Mouse (Mus musculus): Measurements from ENCODE around the gene Dnajc7. TPM values are rescaled to one million over a fixed set of nuclear protein-coding genes. Genes with fewer than 3 reads are reported as not detected.
"Not testable (repeated sequence)": the region's sequence is repeated elsewhere in the genome, so short reads cannot be mapped to it uniquely, and the experiment has no call there.

Gene Dnajc7
- polyA plus RNA-seq, 1 experiment = 177 TPM

- H3K4me1 ChIP-seq (ENCODE audit: control insufficient read depth, insufficient read depth, low read length) = peaks cover 18% of the 10 kb centered on the region
- TF ChIP-seq CTCF (IDR thresholded peaks at IDR 0.05; ENCODE audit: borderline replicate concordance, insufficient read depth, low read depth, low read length) (no peak), POLR2A (IDR thresholded peaks at IDR 0.05; ENCODE audit: borderline replicate concordance, insufficient read depth, low read length) (no peak)
- H3K27ac ChIP-seq (ENCODE audit: insufficient read depth, low read length) = peak overlapping the region; percentile 81
- H3K4me3 ChIP-seq (replicated peaks; ENCODE audit: insufficient read depth, low read depth, low read length) = no peak overlapping the region
- DNase-seq = peak in 1 of 2 experiments; percentile 68
- 7% methylated on average over 11 of the region's 11 CpGs for WGBS
- no peaks in the 10 kb centered on the region for H3K27me3 ChIP-seq (ENCODE audit: control insufficient read depth, insufficient read depth, low read length)
Observed at GRCm38 (mm10) chr11:100592346-100593046, 27.5 kb downstream of the Dnajc7 start.

GRCm38 (mm10) chr11:100588462-100588861 lies 31.5 kb downstream of the Dnajc7 start:
- TF ChIP-seq POLR2A (IDR thresholded peaks at IDR 0.05; ENCODE audit: borderline replicate concordance, insufficient read depth, low read length) = no peak
- no peak for TF ChIP-seq CTCF (IDR thresholded peaks at IDR 0.05; ENCODE audit: borderline replicate concordance, insufficient read depth, low read depth, low read length)
- Histone ChIP-seq H3K4me3 (replicated peaks; ENCODE audit: insufficient read depth, low read depth, low read length) (no peak overlapping the region), H3K4me1 (ENCODE audit: control insufficient read depth, insufficient read depth, low read length) (peaks cover 15% of the 10 kb centered on the region), H3K27ac (ENCODE audit: insufficient read depth, low read length) (no peak overlapping the region), H3K27me3 (ENCODE audit: control insufficient read depth, insufficient read depth, low read length) (no peaks in the 10 kb centered on the region)
- DNase-seq = no peak
- WGBS = 97% methylated on average over 2 of the region's 2 CpGs

GRCm38 (mm10) chr11:100585148-100585547 lies 34.8 kb downstream of the Dnajc7 start:
- Histone ChIP-seq H3K27me3 (ENCODE audit: control insufficient read depth, insufficient read depth, low read length) (no peaks in the 10 kb centered on the region), H3K27ac (ENCODE audit: insufficient read depth, low read length) (no peak overlapping the region), H3K4me3 (replicated peaks; ENCODE audit: insufficient read depth, low read depth, low read length) (no peak overlapping the region), H3K4me1 (ENCODE audit: control insufficient read depth, insufficient read depth, low read length) (no peaks in the 10 kb centered on the region)
- WGBS = 84% methylated on average over 3 of the region's 3 CpGs
- TF ChIP-seq POLR2A (IDR thresholded peaks at IDR 0.05; ENCODE audit: borderline replicate concordance, insufficient read depth, low read length) (no peak), CTCF (IDR thresholded peaks at IDR 0.05; ENCODE audit: borderline replicate concordance, insufficient read depth, low read depth, low read length) (no peak)
- no peak for DNase-seq

DNA sequence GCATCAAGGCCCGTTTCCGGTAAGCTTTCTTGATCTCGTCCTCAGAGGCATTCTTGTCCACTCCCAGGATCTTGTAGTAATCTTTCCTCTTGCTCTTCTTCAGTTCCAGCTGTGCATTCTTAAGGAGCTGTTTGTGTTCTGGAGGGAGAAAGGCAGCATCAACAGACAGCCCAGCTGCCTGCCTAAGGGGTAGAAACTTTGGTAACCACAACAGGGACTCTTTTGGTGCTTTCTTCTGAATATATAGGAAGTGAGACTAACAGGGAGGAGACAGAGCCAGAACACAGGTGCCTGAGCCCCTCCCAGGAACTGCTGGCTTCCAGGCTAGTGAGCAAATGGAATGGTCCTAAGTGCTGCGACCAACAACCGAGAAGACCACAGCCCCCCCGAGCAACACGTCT lies 35.4 kb downstream of the Dnajc7 start:
- TF ChIP-seq POLR2A (IDR thresholded peaks at IDR 0.05; ENCODE audit: borderline replicate concordance, insufficient read depth, low read length) = no peak
- TF ChIP-seq CTCF (IDR thresholded peaks at IDR 0.05; ENCODE audit: borderline replicate concordance, insufficient read depth, low read depth, low read length) = no peak

GRCm38 (mm10) chr11:100582836-100583235 lies 37.1 kb downstream of the Dnajc7 start:
- Histone ChIP-seq H3K4me1 (ENCODE audit: control insufficient read depth, insufficient read depth, low read length) (peaks cover 4% of the 10 kb centered on the region; the same call in 1 of the 2 replicates), H3K4me3 (replicated peaks; ENCODE audit: insufficient read depth, low read depth, low read length) (no peak overlapping the region), H3K27me3 (ENCODE audit: control insufficient read depth, insufficient read depth, low read length) (no peaks in the 10 kb centered on the region), H3K27ac (ENCODE audit: insufficient read depth, low read length) (no peak overlapping the region)
- DNase-seq = no peak
- TF ChIP-seq CTCF (IDR thresholded peaks at IDR 0.05; ENCODE audit: borderline replicate concordance, insufficient read depth, low read depth, low read length) = no peak
- TF ChIP-seq POLR2A (IDR thresholded peaks at IDR 0.05; ENCODE audit: borderline replicate concordance, insufficient read depth, low read length) = no peak
- 81% methylated on average over 2 of the region's 2 CpGs for WGBS

More for the DNA sequence above, 35.4 kb downstream of the Dnajc7 start:
- WGBS = 80% methylated on average over 7 of the region's 7 CpGs
- H3K4me1 ChIP-seq (ENCODE audit: control insufficient read depth, insufficient read depth, low read length) = no peaks in the 10 kb centered on the region
- no peak overlapping the region for H3K27ac ChIP-seq (ENCODE audit: insufficient read depth, low read length)
- H3K27me3 ChIP-seq (ENCODE audit: control insufficient read depth, insufficient read depth, low read length) = no peaks in the 10 kb centered on the region
- no peak overlapping the region for H3K4me3 ChIP-seq (replicated peaks; ENCODE audit: insufficient read depth, low read depth, low read length)
- DNase-seq = no peak

DNA sequence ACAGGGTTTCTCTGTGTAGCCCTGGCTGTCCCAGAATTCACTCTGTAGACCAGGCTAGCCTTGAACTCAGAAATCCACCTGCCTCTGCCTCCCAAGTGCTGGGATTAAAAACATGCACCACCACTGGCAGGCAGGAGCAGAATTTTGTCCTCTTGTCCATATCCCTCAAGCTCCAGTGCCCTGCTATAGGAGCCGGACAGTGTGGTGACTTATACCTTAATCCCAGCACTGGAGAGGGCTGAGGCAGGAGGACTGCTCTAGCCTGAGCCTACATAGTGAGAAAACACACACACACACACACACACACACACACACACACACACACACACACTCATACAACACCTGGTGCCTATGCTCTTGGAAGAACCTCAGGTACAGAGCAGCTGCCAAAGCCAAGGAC lies 37.6 kb downstream of the Dnajc7 start:
- H3K4me1 ChIP-seq (ENCODE audit: control insufficient read depth, insufficient read depth, low read length); H3K27me3 ChIP-seq (ENCODE audit: control insufficient read depth, insufficient read depth, low read length); H3K4me3 ChIP-seq (replicated peaks; ENCODE audit: insufficient read depth, low read depth, low read length); DNase-seq; H3K27ac ChIP-seq (ENCODE audit: insufficient read depth, low read length): not testable (repeated sequence)
- WGBS = 96% methylated on average over 1 of the region's 1 CpGs

GRCm38 (mm10) chr11:100581756-100582155 lies 38.2 kb downstream of the Dnajc7 start:
- 22% methylated on average over 4 of the region's 4 CpGs for whole genome bisulfite sequencing
- H3K4me1 ChIP-seq (ENCODE audit: control insufficient read depth, insufficient read depth, low read length) = peaks cover 4% of the 10 kb centered on the region; the same call in 1 of the 2 replicates
- no peak overlapping the region; the same call in 1 of the 2 replicates for H3K27ac ChIP-seq (ENCODE audit: insufficient read depth, low read length)
- H3K27me3 ChIP-seq (ENCODE audit: control insufficient read depth, insufficient read depth, low read length) = no peaks in the 10 kb centered on the region
- no peak for TF ChIP-seq POLR2A (IDR thresholded peaks at IDR 0.05; ENCODE audit: borderline replicate concordance, insufficient read depth, low read length)
- TF ChIP-seq CTCF (IDR thresholded peaks at IDR 0.05; ENCODE audit: borderline replicate concordance, insufficient read depth, low read depth, low read length) = no peak
- H3K4me3 ChIP-seq (replicated peaks; ENCODE audit: insufficient read depth, low read depth, low read length) = no peak overlapping the region
- DNase-seq = peak; percentile 46 to 49

GRCm38 (mm10) chr11:100580275-100580674 lies 39.7 kb downstream of the Dnajc7 start:
- WGBS = 70% methylated on average over 13 of the region's 13 CpGs
- Histone ChIP-seq H3K4me3 (replicated peaks; ENCODE audit: insufficient read depth, low read depth, low read length) (no peak overlapping the region), H3K27me3 (ENCODE audit: control insufficient read depth, insufficient read depth, low read length) (no peaks in the 10 kb centered on the region), H3K27ac (ENCODE audit: insufficient read depth, low read length) (no peak overlapping the region), H3K4me1 (ENCODE audit: control insufficient read depth, insufficient read depth, low read length) (peaks cover 4% of the 10 kb centered on the region; the same call in 1 of the 2 replicates)
- TF ChIP-seq CTCF (IDR thresholded peaks at IDR 0.05; ENCODE audit: borderline replicate concordance, insufficient read depth, low read depth, low read length) = no peak
- no peak for TF ChIP-seq POLR2A (IDR thresholded peaks at IDR 0.05; ENCODE audit: borderline replicate concordance, insufficient read depth, low read length)
- DNase-seq = no peak

Data from cerebellum, adult 2 months (tissue).